Mouse (Mus musculus) natural killer cell, adult 2 months (primary cell): ENCODE measurements around the gene Ppp1r35.
A peak's percentile ranks its signal among the peaks of the same experiment; 100 is the strongest.

ENCODE experiments used
- DNase-seq, 2 experiments: peaks; one replicate each; pipeline ENCODE4 v3.0.0; 2022; ENCODE audit warnings: low spot score in 2 of 2

Gene Ppp1r35

GRCm38 (mm10) chr5:137751221-137751887 lies 27.3 kb upstream of the Ppp1r35 start:
- no peak for DNase-seq

DNA sequence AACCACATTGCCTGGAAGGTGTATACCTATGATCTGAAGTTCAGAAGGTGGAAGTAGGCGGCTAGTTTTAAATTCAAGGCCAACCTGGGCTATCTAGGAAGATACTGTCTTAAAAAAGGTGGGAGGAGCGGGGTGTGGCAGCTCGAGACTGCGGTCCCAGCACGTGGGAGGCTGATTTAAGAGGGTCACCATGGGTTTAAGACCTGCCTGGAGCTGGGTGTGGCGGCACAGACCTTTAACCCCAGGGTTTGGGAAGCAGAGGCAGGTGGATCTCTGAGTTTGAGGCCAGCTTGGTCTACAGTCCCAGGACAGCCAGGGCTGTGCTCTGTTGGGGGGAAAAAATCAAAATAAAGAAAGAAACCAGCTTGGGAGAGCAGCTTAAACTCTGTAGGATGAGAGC lies 26.7 kb upstream of the Ppp1r35 start:
- no peak for DNase-seq

- DNase-seq = no peak
These were observed 25.4 kb upstream of the Ppp1r35 start for GRCm38 (mm10) chr5:137753111-137753832.

DNA sequence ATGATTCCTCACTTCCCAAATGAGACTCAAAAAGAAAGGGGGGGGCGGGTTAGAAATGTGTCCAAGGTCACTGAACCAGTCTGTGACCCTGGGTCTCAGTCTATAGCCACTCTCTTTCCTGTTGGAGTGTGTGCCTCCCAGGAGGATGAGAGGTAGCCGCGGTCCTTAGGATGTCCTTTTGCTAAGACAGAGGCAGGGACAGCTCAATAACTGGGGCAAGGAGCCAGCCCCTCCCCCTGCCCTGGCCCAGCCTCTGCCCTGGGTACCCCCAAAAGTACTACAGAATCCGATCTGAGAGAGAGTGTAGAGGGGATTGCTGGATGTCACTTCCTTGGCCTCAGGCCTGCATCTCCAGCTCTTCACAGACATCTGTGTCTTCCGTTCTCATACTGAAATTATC lies 23.2 kb upstream of the Ppp1r35 start:
- DNase-seq = no peak

- no peak for DNase-seq
These were observed 22.5 kb upstream of the Ppp1r35 start for GRCm38 (mm10) chr5:137756106-137756505.

- DNase-seq = peak; percentile 79 to 87
These were observed 21.6 kb upstream of the Ppp1r35 start for GRCm38 (mm10) chr5:137756882-137757661.

- no peak for DNase-seq
These were observed 20.8 kb upstream of the Ppp1r35 start for GRCm38 (mm10) chr5:137757887-137758286.

- no peak for DNase-seq
These were observed 19.6 kb upstream of the Ppp1r35 start for GRCm38 (mm10) chr5:137758921-137759534.

GRCm38 (mm10) chr5:137759971-137760412 lies 18.7 kb upstream of the Ppp1r35 start:
- peak; percentile 67 to 81 for DNase-seq

- DNase-seq = no peak
These were observed 13.9 kb upstream of the Ppp1r35 start for GRCm38 (mm10) chr5:137764609-137765340.

DNA sequence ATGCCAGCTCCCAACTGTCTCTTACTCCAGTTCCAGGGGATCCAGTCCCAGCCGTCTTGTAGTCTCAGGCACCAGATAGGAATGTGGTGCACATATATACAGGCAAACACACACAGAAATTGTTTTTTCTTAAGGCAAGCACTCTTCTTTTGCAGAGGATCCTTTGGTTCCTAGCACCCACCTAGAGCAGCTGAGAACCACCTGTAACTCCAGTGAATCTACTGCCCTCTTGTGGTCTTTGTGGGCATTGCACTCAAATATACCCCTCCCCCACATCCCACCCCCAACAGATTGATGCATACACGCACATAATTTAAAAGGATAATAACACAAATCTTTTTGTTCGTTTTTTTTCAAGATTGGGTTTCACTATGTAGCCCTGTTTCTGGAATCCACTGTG lies 12.4 kb upstream of the Ppp1r35 start:
- DNase-seq = peak in 1 of 2 experiments; percentile 39

DNA sequence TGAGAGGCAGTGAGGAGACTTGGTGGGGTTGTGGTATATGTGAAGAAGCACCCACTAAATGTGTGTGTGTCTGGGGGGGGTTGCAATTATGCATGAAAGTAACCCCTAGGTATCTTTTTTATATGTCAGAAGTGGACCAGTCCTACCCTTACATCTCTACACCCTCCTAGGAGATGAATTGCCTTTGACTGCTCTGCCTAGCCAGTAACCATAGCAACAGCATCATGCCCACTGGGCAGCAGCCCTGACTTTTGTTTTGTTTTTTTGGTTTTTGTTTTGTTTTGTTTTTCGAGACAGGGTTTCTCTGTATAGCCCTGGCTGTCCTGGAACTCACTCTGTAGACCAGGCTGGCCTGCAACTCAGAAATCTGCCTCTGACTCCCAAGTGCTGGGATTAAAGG lies 10.2 kb upstream of the Ppp1r35 start:
- DNase-seq = no peak

DNA sequence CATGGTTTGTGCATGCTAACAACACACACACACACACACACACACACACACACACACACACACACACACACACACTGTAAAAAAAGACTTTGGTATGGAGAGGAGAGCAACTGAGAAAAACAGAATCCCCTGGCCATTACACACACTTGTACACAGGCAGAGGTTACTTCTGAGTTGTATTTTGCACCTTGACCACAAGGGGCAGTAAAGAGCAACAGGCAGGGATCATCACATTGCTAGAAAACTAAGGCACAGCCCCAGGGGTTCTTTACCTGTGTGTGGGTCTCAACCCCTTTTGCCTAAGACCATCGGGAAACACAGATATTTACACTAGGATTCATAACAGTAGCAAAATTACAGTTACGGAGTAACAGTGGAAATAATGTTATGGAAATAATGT lies 7.9 kb upstream of the Ppp1r35 start:
- peak in 1 of 2 experiments; percentile 55 for DNase-seq

DNA sequence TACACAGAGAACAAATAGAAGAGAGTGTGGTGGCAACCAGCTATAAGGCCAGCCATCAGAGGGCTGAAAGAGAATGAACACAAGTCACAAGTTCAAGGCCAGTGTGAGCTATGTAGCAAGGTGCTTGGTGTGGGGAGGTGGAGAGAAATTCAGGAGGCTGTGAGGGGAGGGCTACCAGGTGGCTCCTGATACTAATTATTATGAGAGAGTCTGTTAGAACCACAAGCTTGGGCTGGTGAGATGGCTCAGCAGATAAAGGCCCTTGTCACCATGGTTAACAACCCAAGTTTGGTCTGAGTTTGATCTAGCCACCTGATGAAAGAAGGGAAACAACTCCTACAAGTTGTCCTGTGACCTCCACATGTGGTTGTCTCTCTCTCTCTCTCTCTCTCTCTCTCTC lies 5.9 kb upstream of the Ppp1r35 start:
- DNase-seq = no peak

- no peak for DNase-seq
These were observed 2.9 kb upstream of the Ppp1r35 start for GRCm38 (mm10) chr5:137775587-137776290.

GRCm38 (mm10) chr5:137776408-137776918 lies 2.2 kb upstream of the Ppp1r35 start:
- DNase-seq = peak in 1 of 2 experiments; percentile 29

GRCm38 (mm10) chr5:137777267-137777845 lies 1.3 kb upstream of the Ppp1r35 start:
- no peak for DNase-seq

GRCm38 (mm10) chr5:137779053-137779933 lies 644 bp downstream of the Ppp1r35 start:
- DNase-seq = no peak

- no peak for DNase-seq
These were observed 3.0 kb downstream of the Ppp1r35 start for GRCm38 (mm10) chr5:137781661-137782060.
